Mouse (Mus musculus) small intestine, adult 2 months (tissue): ENCODE data around the gene Dpf3. TPM values are rescaled to one million over a fixed set of nuclear protein-coding genes. Genes with fewer than 3 reads are reported as not detected.

Experiments
- H3K27ac ChIP-seq: fragments of 200-500 bp; 2 replicates; pipeline ENCODE4 v1.5.1; 2012; ENCODE audit warnings: low read depth, low read length, control low read depth, inconsistent platforms; ENCODE audit not compliant: insufficient read depth
- H3K27me3 ChIP-seq: fragments of 200-500 bp; 2 replicates; pipeline ENCODE4 v1.6.1; 2012; ENCODE audit warnings: mild to moderate bottlenecking, moderate library complexity, low read length, inconsistent platforms; ENCODE audit not compliant: control insufficient read depth, insufficient read depth
- H3K36me3 ChIP-seq: fragments of 200-500 bp; 2 replicates; pipeline ENCODE4 v1.6.1; 2012; ENCODE audit warnings: mild to moderate bottlenecking, low read length, control low read depth, inconsistent platforms; ENCODE audit not compliant: control insufficient read depth, insufficient read depth
- H3K4me1 ChIP-seq: fragments of 200-500 bp; 2 replicates; pipeline ENCODE4 v1.6.1; 2012; ENCODE audit warnings: low read length, inconsistent platforms, mixed read lengths; ENCODE audit not compliant: control insufficient read depth, insufficient read depth, insufficient read length
- H3K4me3 ChIP-seq: fragments of 200-500 bp; 2 replicates; pipeline ENCODE4 v1.5.1; 2012; ENCODE audit warnings: low read depth, mild to moderate bottlenecking, control low read depth, inconsistent platforms, low read length, moderate library complexity
- CTCF ChIP-seq: fragments of 200-500 bp; IDR thresholded peaks from 2 replicates; pipeline ENCODE4 v1.5.1; 2012; ENCODE audit warnings: low read depth, mild to moderate bottlenecking, control low read depth, inconsistent platforms, low read length, moderate library complexity, mixed read lengths; ENCODE audit not compliant: insufficient replicate concordance, insufficient read length; ENCODE audit errors: extremely low read depth
- POLR2A ChIP-seq: fragments of 200-500 bp; IDR thresholded peaks from 2 replicates; pipeline ENCODE4 v1.6.1; 2012; ENCODE audit warnings: low read depth, mild to moderate bottlenecking, control low read depth, inconsistent platforms, low read length, moderate library complexity
- WGBS: fragments of 180-500 bp; shearing (Covaris S2); methylation state at CpG from one replicate; pipeline ENCODE4 v1.1.7; 2018; 5-methylcytosine and 5-hydroxymethylcytosine counted together
- polyA plus RNA-seq: library from polyadenylated mRNA; depleted of rRNA; stranded (reverse); fragments of >200 nt; gene quantifications from 2 replicates; pipeline ENCODE4 v1.2.3, GENCODE M21; 2012

Gene Dpf3
- polyA plus RNA-seq, 1 experiment = 10.0 TPM

- WGBS = 90% methylated on average over 3 of the region's 3 CpGs
- Histone ChIP-seq H3K4me1 (no peaks in the 10 kb centered on the region), H3K27me3 (no peaks in the 10 kb centered on the region), H3K27ac (no peak overlapping the region), H3K4me3 (no peak overlapping the region), H3K36me3 (no peaks in the 10 kb centered on the region; the same call in 1 of the 2 replicates)
- TF ChIP-seq CTCF (no peak), POLR2A (no peak)
Observed at GRCm38 (mm10) chr12:83320725-83321124, 166.8 kb downstream of the Dpf3 start.

- TF ChIP-seq POLR2A = no peak
- no peaks in the 10 kb centered on the region for H3K4me1 ChIP-seq
- H3K36me3 ChIP-seq = no peaks in the 10 kb centered on the region
- no peaks in the 10 kb centered on the region for H3K27me3 ChIP-seq
- H3K4me3 ChIP-seq = no peak overlapping the region
- no peak overlapping the region for H3K27ac ChIP-seq
- 69% methylated on average over 8 of the region's 8 CpGs for WGBS
Observed at GRCm38 (mm10) chr12:83317646-83318443, 169.7 kb downstream of the Dpf3 start.

- H3K4me3 ChIP-seq = no peak overlapping the region
- 64% methylated on average over 7 of the region's 7 CpGs for WGBS
- H3K36me3 ChIP-seq = no peaks in the 10 kb centered on the region
- H3K4me1 ChIP-seq = no peaks in the 10 kb centered on the region
- H3K27ac ChIP-seq = no peak overlapping the region
- H3K27me3 ChIP-seq = no peaks in the 10 kb centered on the region
- TF ChIP-seq POLR2A = no peak
- TF ChIP-seq CTCF = no peak
Observed at GRCm38 (mm10) chr12:83314666-83315065, 172.8 kb downstream of the Dpf3 start.

- Histone ChIP-seq H3K36me3 (no peaks in the 10 kb centered on the region), H3K27ac (no peak overlapping the region), H3K4me1 (no peaks in the 10 kb centered on the region), H3K4me3 (no peak overlapping the region), H3K27me3 (no peaks in the 10 kb centered on the region)
- 92% methylated on average over 9 of the region's 9 CpGs for whole genome bisulfite sequencing
- TF ChIP-seq CTCF (no peak), POLR2A (no peak)
Observed at GRCm38 (mm10) chr12:83312818-83313217, 174.7 kb downstream of the Dpf3 start.

DNA sequence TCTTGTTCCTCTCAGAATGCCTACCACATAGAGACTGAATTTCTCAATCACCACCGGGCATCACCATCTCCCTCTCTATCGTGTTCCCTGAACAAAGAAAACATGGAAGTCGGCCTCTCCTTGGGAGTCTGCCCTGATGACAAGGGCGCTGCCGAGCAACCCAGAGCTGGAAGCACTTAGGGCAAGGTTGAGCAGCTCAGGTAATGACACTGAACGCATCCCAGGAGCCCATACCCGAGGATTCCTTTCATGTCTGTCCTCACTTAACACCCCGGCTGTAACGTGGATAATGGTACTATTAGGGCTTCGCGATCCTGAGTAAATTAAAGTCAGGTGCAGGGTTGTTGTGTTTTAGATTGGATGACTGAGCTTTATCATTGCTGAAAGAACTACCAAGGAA is 176.9 kb downstream of the Dpf3 start:
- Histone ChIP-seq H3K27me3 (no peaks in the 10 kb centered on the region), H3K4me3 (no peak overlapping the region), H3K27ac (no peak overlapping the region), H3K36me3 (no peaks in the 10 kb centered on the region), H3K4me1 (no peaks in the 10 kb centered on the region)
- WGBS = 77% methylated on average over 11 of the region's 11 CpGs
- no peak for TF ChIP-seq POLR2A
- TF ChIP-seq CTCF = no peak

DNA sequence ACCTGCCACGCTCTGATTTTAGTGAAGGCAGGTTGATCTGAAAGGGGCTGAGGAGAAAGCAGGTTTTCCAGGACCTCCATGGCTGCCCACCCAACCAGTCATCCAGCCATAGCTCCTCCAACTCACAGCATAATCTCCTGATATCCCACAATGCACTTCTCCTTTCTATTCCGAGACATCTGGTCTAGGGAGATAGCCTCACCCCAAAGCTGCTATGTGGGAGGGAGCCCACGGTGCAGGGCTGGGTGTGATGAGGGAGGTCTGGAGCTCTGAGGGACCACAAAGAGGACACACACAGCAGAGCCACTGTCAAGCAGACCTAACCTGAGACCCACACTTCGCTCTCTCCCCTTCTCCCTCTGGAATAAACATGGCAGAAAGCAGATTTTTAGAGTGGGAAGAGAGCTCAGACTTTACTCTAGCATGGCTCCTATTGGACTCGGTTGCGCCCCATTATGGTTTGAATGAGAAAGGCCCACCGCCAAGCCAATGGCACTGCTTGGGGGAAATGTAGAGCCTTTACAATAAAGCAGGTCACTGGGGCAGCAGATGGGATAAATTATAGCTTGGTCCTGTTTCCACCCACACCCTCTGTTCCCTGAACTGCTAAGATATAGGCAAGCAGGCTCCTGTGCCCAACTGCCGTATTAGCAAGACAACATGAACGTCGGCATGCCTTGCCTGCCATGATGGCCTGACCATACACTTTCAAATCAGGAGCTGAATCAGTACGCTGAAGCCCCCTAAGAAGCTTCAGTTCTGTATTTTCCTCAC is 178.3 kb downstream of the Dpf3 start:
- TF ChIP-seq POLR2A = no peak
- no peak for TF ChIP-seq CTCF
- Histone ChIP-seq H3K4me1 (no peaks in the 10 kb centered on the region), H3K27ac (no peak overlapping the region), H3K4me3 (no peak overlapping the region), H3K36me3 (no peaks in the 10 kb centered on the region), H3K27me3 (no peaks in the 10 kb centered on the region)
- 89% methylated on average over 11 of the region's 11 CpGs for WGBS

DNA sequence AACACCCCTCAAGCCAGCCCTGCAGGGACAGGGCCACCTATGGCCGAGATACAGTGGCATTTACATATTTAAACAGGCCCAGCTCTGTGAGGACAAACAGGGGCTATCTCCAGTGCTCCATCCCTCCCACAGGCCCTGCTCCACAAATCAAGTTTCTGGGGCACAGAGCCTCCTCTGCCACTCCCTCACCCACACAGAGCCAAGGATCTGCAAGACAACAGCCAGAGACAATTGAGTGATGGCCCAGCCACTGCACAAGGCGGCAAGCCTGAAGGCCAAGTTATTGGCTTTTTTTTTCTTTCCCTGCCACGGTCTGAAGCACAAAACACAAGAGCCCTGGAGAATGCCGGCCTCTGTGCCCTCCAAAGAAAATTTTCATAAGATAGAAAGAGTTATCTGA is 178.9 kb downstream of the Dpf3 start:
- no peak overlapping the region for H3K27ac ChIP-seq
- H3K27me3 ChIP-seq = no peaks in the 10 kb centered on the region
- WGBS = 78% methylated on average over 4 of the region's 4 CpGs
- H3K4me3 ChIP-seq = no peak overlapping the region
- H3K36me3 ChIP-seq = no peaks in the 10 kb centered on the region
- TF ChIP-seq CTCF = no peak
- TF ChIP-seq POLR2A = no peak
- no peaks in the 10 kb centered on the region for H3K4me1 ChIP-seq
